Comparison of ENCODE assay signal across 8 mouse cellular contexts in the genomic region with DNA sequence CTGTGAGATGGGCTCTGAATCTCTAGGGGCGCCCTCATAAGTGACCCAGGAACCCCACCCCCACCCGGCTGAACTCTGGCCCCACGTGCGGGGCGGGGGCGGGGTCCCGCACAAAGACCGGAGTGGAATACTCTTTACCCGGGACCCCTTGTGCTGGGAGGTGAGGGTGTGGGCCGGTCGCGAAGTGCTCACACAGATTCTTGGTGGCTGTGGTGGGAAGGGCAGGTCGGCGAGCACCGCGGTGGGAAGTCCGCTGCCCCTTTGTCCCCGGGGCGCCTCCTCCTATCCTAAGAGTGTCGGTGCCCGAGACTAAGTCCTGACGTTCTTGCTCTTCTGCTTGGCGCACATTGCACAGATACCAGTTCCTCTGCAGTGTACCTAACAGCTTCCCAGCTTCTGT. TPM values are rescaled to one million over a fixed set of nuclear protein-coding genes. Genes with fewer than 3 reads are reported as not detected.
A peak's percentile ranks its signal among the peaks of the same experiment; 100 is the strongest.
DNase-seq lines count a peak whose midpoint lies in the region; ATAC-seq and TF ChIP-seq lines count a peak whose summit lies in the region.

No protein-coding gene starts in this region.

- peak overlapping the region; percentile 96 for H3K27ac ChIP-seq in layer of hippocampus, adult 2 months
- H3K27ac ChIP-seq in embryonic facial prominence, embryonic 11.5 days (replicated peaks; ENCODE audit: low read depth, low read length) = peak overlapping the region; percentile 66; the same call in 1 of the 2 replicates
- peak overlapping the region; percentile 83 for H3K27ac ChIP-seq in intestine, embryonic 15.5 days
- peak overlapping the region; percentile 51; the same call in 1 of the 2 replicates for H3K27ac ChIP-seq in neural tube, embryonic 12.5 days

- H3K9me3 ChIP-seq in embryonic facial prominence, embryonic 11.5 days (replicated peaks; ENCODE audit: control insufficient read depth, low read length) = no peaks in the 10 kb centered on the region
- H3K9me3 ChIP-seq in intestine, embryonic 15.5 days = no peaks in the 10 kb centered on the region
- no peaks in the 10 kb centered on the region for H3K9me3 ChIP-seq in neural tube, embryonic 12.5 days

- no peaks in the 10 kb centered on the region for H3K27me3 ChIP-seq in embryonic facial prominence, embryonic 11.5 days (ENCODE audit: control insufficient read depth, insufficient read depth, low read length)
- no peaks in the 10 kb centered on the region for H3K27me3 ChIP-seq in intestine, embryonic 15.5 days (replicated peaks)
- no peaks in the 10 kb centered on the region for H3K27me3 ChIP-seq in neural tube, embryonic 12.5 days (replicated peaks)

- H3K4me2 ChIP-seq in embryonic facial prominence, embryonic 11.5 days (ENCODE audit: low read depth, low read length) = peak overlapping the region; percentile 51
- peak overlapping the region; percentile 72 for H3K4me2 ChIP-seq in intestine, embryonic 15.5 days (replicated peaks)
- peak overlapping the region; percentile 90 for H3K4me2 ChIP-seq in neural tube, embryonic 12.5 days (replicated peaks)

- peaks cover 5% of the 10 kb centered on the region for H3K36me3 ChIP-seq in embryonic facial prominence, embryonic 11.5 days (replicated peaks; ENCODE audit: control insufficient read depth, insufficient read depth, low read depth, low read length)
- H3K36me3 ChIP-seq in intestine, embryonic 15.5 days = peaks cover 24% of the 10 kb centered on the region
- H3K36me3 ChIP-seq in neural tube, embryonic 12.5 days = peaks cover 49% of the 10 kb centered on the region

- H3K4me3 ChIP-seq in layer of hippocampus, adult 2 months = peak overlapping the region; percentile 91
- peak overlapping the region; percentile 86 for H3K4me3 ChIP-seq in embryonic facial prominence, embryonic 11.5 days (ENCODE audit: low read depth, low read length)
- H3K4me3 ChIP-seq in intestine, embryonic 15.5 days (replicated peaks) = peak overlapping the region; percentile 70
- peak overlapping the region; percentile 60 for H3K4me3 ChIP-seq in neural tube, embryonic 12.5 days

- no peak for TF ChIP-seq CTCF in layer of hippocampus, adult 2 months (conservative IDR thresholded peaks at IDR 0.05)

- WGBS in embryonic facial prominence, embryonic 11.5 days = under 1% methylated on average over 23 of the region's 23 CpGs
- 1% methylated on average over 23 of the region's 23 CpGs for WGBS in intestine, embryonic 15.5 days
- under 1% methylated on average over 23 of the region's 23 CpGs for WGBS in neural tube, embryonic 12.5 days

- H3K9ac ChIP-seq in embryonic facial prominence, embryonic 11.5 days (replicated peaks; ENCODE audit: low read length) = peak overlapping the region; percentile 87
- H3K9ac ChIP-seq in intestine, embryonic 15.5 days = peak overlapping the region; percentile 69
- H3K9ac ChIP-seq in neural tube, embryonic 12.5 days = peak overlapping the region; percentile 72

- 0 out of 2 replicates have a peak, but pooled peaks cover 6% of the 10 kb centered on the region for H3K4me1 ChIP-seq in embryonic facial prominence, embryonic 11.5 days (ENCODE audit: control insufficient read depth, insufficient read depth, low read length)
- H3K4me1 ChIP-seq in intestine, embryonic 15.5 days (replicated peaks) = peaks cover 52% of the 10 kb centered on the region
- peaks cover 46% of the 10 kb centered on the region for H3K4me1 ChIP-seq in neural tube, embryonic 12.5 days

- ATAC-seq in embryonic facial prominence, embryonic 11.5 days (replicated peaks; ENCODE audit: insufficient number of reproducible peaks, low FRiP score, low TSS enrichment, low read depth) = peak; percentile 1; the same call in 1 of the 2 replicates
- ATAC-seq in intestine, embryonic 15.5 days = peak; percentile 36
- peak; percentile 46 for ATAC-seq in neural tube, embryonic 12.5 days (ENCODE audit: low FRiP score, low read depth)

- no peak for DNase-seq in layer of hippocampus, adult 2 months (ENCODE audit: low spot score in 2 of 2)
- DNase-seq in layer of hippocampus, postnatal 25 days (ENCODE audit: extremely low spot score in 1 of 2, low spot score in 1 of 2) = no peak
- DNase-seq in embryonic facial prominence, embryonic 11.5 days (ENCODE audit: low spot score) = no peak
- DNase-seq in layer of hippocampus, adult 11-12 months (ENCODE audit: low spot score) = no peak
- no peak for DNase-seq in thymus, postnatal 25 days
- no peak for DNase-seq in kidney, adult 9 months

RNA-seq across cellular contexts. Expression of a gene that starts 1.5 kb away (rescaled TPM):
- total RNA-seq in layer of hippocampus, adult 2 months (2021) = 10 to 100 TPM; 11.5 to 16.9 TPM
- 10 to 100 TPM; 13.2 to 17.8 TPM for total RNA-seq in layer of hippocampus, postnatal 25 days (2021)
- polyA plus RNA-seq in embryonic facial prominence, embryonic 11.5 days (2014; fragmentation: Nextera tagmentation; extraction: Ambion mirVana) = 138 and 150 TPM in 2 replicates
- polyA plus RNA-seq in intestine, embryonic 15.5 days (2015; fragmentation: Nextera tagmentation; extraction: Ambion mirVana) = 81.0 and 87.9 TPM in 2 replicates
- polyA plus RNA-seq in neural tube, embryonic 12.5 days (2016; fragmentation: Nextera tagmentation; extraction: Ambion mirVana) = 93.6 and 97.0 TPM in 2 replicates

RNA-seq across cellular contexts. Expression of a gene that starts 6.2 kb away (rescaled TPM):
- 10 to 100 TPM; 77.2 to 83.1 TPM for total RNA-seq in layer of hippocampus, adult 2 months (2021)
- total RNA-seq in layer of hippocampus, postnatal 25 days (2021) = 10 to 100 TPM; 71.1 to 76.0 TPM
- polyA plus RNA-seq in embryonic facial prominence, embryonic 11.5 days (2014; fragmentation: Nextera tagmentation; extraction: Ambion mirVana) = 68.5 and 68.9 TPM in 2 replicates
- polyA plus RNA-seq in intestine, embryonic 15.5 days (2015; fragmentation: Nextera tagmentation; extraction: Ambion mirVana) = 44.2 and 45.0 TPM in 2 replicates
- polyA plus RNA-seq in neural tube, embryonic 12.5 days (2016; fragmentation: Nextera tagmentation; extraction: Ambion mirVana) = 93.3 and 93.9 TPM in 2 replicates

RNA-seq across cellular contexts. Expression of a gene that starts 7.5 kb away (rescaled TPM):
- 1 to 10 TPM; 6.9 to 7.6 TPM for total RNA-seq in layer of hippocampus, adult 2 months (2021)
- total RNA-seq in layer of hippocampus, postnatal 25 days (2021) = 1 to 10 TPM; 6.4 to 8.0 TPM
- 5.3 and 7.3 TPM in 2 replicates for polyA plus RNA-seq in embryonic facial prominence, embryonic 11.5 days (2014; fragmentation: Nextera tagmentation; extraction: Ambion mirVana)
- 5.9 and 7.4 TPM in 2 replicates for polyA plus RNA-seq in intestine, embryonic 15.5 days (2015; fragmentation: Nextera tagmentation; extraction: Ambion mirVana)
- polyA plus RNA-seq in neural tube, embryonic 12.5 days (2016; fragmentation: Nextera tagmentation; extraction: Ambion mirVana) = 7.2 and 7.5 TPM in 2 replicates

RNA-seq across cellular contexts. Expression of a gene that starts 9.4 kb away (rescaled TPM):
- 10 to 100 TPM; 10.9 to 12.6 TPM for total RNA-seq in layer of hippocampus, adult 2 months (2021)
- 10 to 100 TPM; 11.3 to 13.3 TPM for total RNA-seq in layer of hippocampus, postnatal 25 days (2021)
- polyA plus RNA-seq in embryonic facial prominence, embryonic 11.5 days (2014; fragmentation: Nextera tagmentation; extraction: Ambion mirVana) = 11.8 and 14.2 TPM in 2 replicates
- polyA plus RNA-seq in intestine, embryonic 15.5 days (2015; fragmentation: Nextera tagmentation; extraction: Ambion mirVana) = 15.1 and 19.1 TPM in 2 replicates
- polyA plus RNA-seq in neural tube, embryonic 12.5 days (2016; fragmentation: Nextera tagmentation; extraction: Ambion mirVana) = 12.6 and 15.8 TPM in 2 replicates

RNA-seq across cellular contexts. Expression of a gene that starts 11.3 kb away (rescaled TPM):
- total RNA-seq in layer of hippocampus, adult 2 months (2021) = 1 to 10 TPM; 2.0 to 2.1 TPM
- 1 to 10 TPM; 1.4 to 1.9 TPM for total RNA-seq in layer of hippocampus, postnatal 25 days (2021)
- polyA plus RNA-seq in embryonic facial prominence, embryonic 11.5 days (2014; fragmentation: Nextera tagmentation; extraction: Ambion mirVana) = 0.66 TPM in 2 replicates
- polyA plus RNA-seq in intestine, embryonic 15.5 days (2015; fragmentation: Nextera tagmentation; extraction: Ambion mirVana) = 0.74 and 0.97 TPM in 2 replicates
- 0.84 and 1.5 TPM in 2 replicates for polyA plus RNA-seq in neural tube, embryonic 12.5 days (2016; fragmentation: Nextera tagmentation; extraction: Ambion mirVana)
